Mouse (Mus musculus): ENCODE data around the gene Atrnl1. TPM values are rescaled to one million over a fixed set of nuclear protein-coding genes. Genes with fewer than 3 reads are reported as not detected.

Atrnl1 gene
- polyA plus RNA-seq, 1 experiment from 2014 or later, result 2.9 TPM

GRCm38 (mm10) chr19:57833083-57833482 lies 222.2 kb downstream of the Atrnl1 start:
- no peaks in the 10 kb centered on the region for H3K4me1 ChIP-seq (replicated peaks; ENCODE audit: control insufficient read depth, insufficient read depth, low read length)
- ATAC-seq (replicated peaks; ENCODE audit: low FRiP score), result no peak
- no peaks in the 10 kb centered on the region for H3K27me3 ChIP-seq (replicated peaks; ENCODE audit: control insufficient read depth, insufficient read depth, low read length)
- no peaks in the 10 kb centered on the region for H3K9me3 ChIP-seq (ENCODE audit: control insufficient read depth, low read length)
- no peak overlapping the region for H3K9ac ChIP-seq (ENCODE audit: low read depth, low read length)
- no peak overlapping the region for H3K4me3 ChIP-seq (ENCODE audit: low read depth, low read length)
- H3K4me2 ChIP-seq, result no peak overlapping the region
- WGBS, result 89% methylated on average over 7 of the region's 7 CpGs
- H3K27ac ChIP-seq (ENCODE audit: low read depth, low read length), result no peak overlapping the region
- no peak for DNase-seq (ENCODE audit: low spot score)
- no peaks in the 10 kb centered on the region for H3K36me3 ChIP-seq (ENCODE audit: control insufficient read depth, insufficient read depth, low read length)

- 89% methylated on average over 6 of the region's 6 CpGs for WGBS
- no peaks in the 10 kb centered on the region for H3K9me3 ChIP-seq (ENCODE audit: control insufficient read depth, low read length)
- H3K27ac ChIP-seq (ENCODE audit: low read depth, low read length), result no peak overlapping the region
- no peak overlapping the region for H3K9ac ChIP-seq (ENCODE audit: low read depth, low read length)
- DNase-seq (ENCODE audit: low spot score) (no peak), ATAC-seq (replicated peaks; ENCODE audit: low FRiP score) (no peak)
- H3K27me3 ChIP-seq (replicated peaks; ENCODE audit: control insufficient read depth, insufficient read depth, low read length), result no peaks in the 10 kb centered on the region
- no peaks in the 10 kb centered on the region for H3K36me3 ChIP-seq (ENCODE audit: control insufficient read depth, insufficient read depth, low read length)
- H3K4me2 ChIP-seq, result no peak overlapping the region
- no peak overlapping the region for H3K4me3 ChIP-seq (ENCODE audit: low read depth, low read length)
- no peaks in the 10 kb centered on the region for H3K4me1 ChIP-seq (replicated peaks; ENCODE audit: control insufficient read depth, insufficient read depth, low read length)
Observed at GRCm38 (mm10) chr19:57837882-57838281, 227.0 kb downstream of the Atrnl1 start.

- H3K27ac ChIP-seq (ENCODE audit: low read depth, low read length), result no peak overlapping the region
- H3K9me3 ChIP-seq (ENCODE audit: control insufficient read depth, low read length), result no peaks in the 10 kb centered on the region
- 90% methylated on average over 9 of the region's 9 CpGs for WGBS
- no peaks in the 10 kb centered on the region for H3K27me3 ChIP-seq (replicated peaks; ENCODE audit: control insufficient read depth, insufficient read depth, low read length)
- ATAC-seq (replicated peaks; ENCODE audit: low FRiP score), result no peak
- H3K4me3 ChIP-seq (ENCODE audit: low read depth, low read length), result no peak overlapping the region
- H3K4me2 ChIP-seq, result no peak overlapping the region
- no peak overlapping the region for H3K9ac ChIP-seq (ENCODE audit: low read depth, low read length)
- H3K4me1 ChIP-seq (replicated peaks; ENCODE audit: control insufficient read depth, insufficient read depth, low read length), result no peaks in the 10 kb centered on the region
- H3K36me3 ChIP-seq (ENCODE audit: control insufficient read depth, insufficient read depth, low read length), result no peaks in the 10 kb centered on the region
- no peak for DNase-seq (ENCODE audit: low spot score)
Observed at GRCm38 (mm10) chr19:57838546-57838945, 227.7 kb downstream of the Atrnl1 start.

GRCm38 (mm10) chr19:57849915-57850314 lies 239.1 kb downstream of the Atrnl1 start:
- Histone ChIP-seq H3K36me3 (ENCODE audit: control insufficient read depth, insufficient read depth, low read length) (no peaks in the 10 kb centered on the region), H3K4me2 (no peak overlapping the region), H3K27me3 (replicated peaks; ENCODE audit: control insufficient read depth, insufficient read depth, low read length) (no peaks in the 10 kb centered on the region), H3K27ac (ENCODE audit: low read depth, low read length) (no peak overlapping the region), H3K9me3 (ENCODE audit: control insufficient read depth, low read length) (no peaks in the 10 kb centered on the region), H3K9ac (ENCODE audit: low read depth, low read length) (no peak overlapping the region), H3K4me3 (ENCODE audit: low read depth, low read length) (no peak overlapping the region), H3K4me1 (replicated peaks; ENCODE audit: control insufficient read depth, insufficient read depth, low read length) (no peaks in the 10 kb centered on the region)
- 76% methylated on average over 7 of the region's 7 CpGs for WGBS
- no peak for DNase-seq (ENCODE audit: low spot score)
- no peak for ATAC-seq (replicated peaks; ENCODE audit: low FRiP score)

GRCm38 (mm10) chr19:57868350-57868749 lies 257.5 kb downstream of the Atrnl1 start:
- Histone ChIP-seq H3K27me3 (replicated peaks; ENCODE audit: control insufficient read depth, insufficient read depth, low read length) (no peaks in the 10 kb centered on the region), H3K9me3 (ENCODE audit: control insufficient read depth, low read length) (no peaks in the 10 kb centered on the region), H3K36me3 (ENCODE audit: control insufficient read depth, insufficient read depth, low read length) (no peaks in the 10 kb centered on the region), H3K4me3 (ENCODE audit: low read depth, low read length) (no peak overlapping the region), H3K4me2 (no peak overlapping the region), H3K4me1 (replicated peaks; ENCODE audit: control insufficient read depth, insufficient read depth, low read length) (no peaks in the 10 kb centered on the region), H3K27ac (ENCODE audit: low read depth, low read length) (no peak overlapping the region), H3K9ac (ENCODE audit: low read depth, low read length) (no peak overlapping the region)
- WGBS, result 79% methylated on average over 4 of the region's 4 CpGs
- DNase-seq (ENCODE audit: low spot score) (no peak), ATAC-seq (replicated peaks; ENCODE audit: low FRiP score) (no peak)

GRCm38 (mm10) chr19:57870871-57871270 lies 260.0 kb downstream of the Atrnl1 start:
- Histone ChIP-seq H3K4me1 (replicated peaks; ENCODE audit: control insufficient read depth, insufficient read depth, low read length) (no peaks in the 10 kb centered on the region), H3K4me3 (ENCODE audit: low read depth, low read length) (no peak overlapping the region), H3K9ac (ENCODE audit: low read depth, low read length) (no peak overlapping the region), H3K27ac (ENCODE audit: low read depth, low read length) (no peak overlapping the region), H3K9me3 (ENCODE audit: control insufficient read depth, low read length) (no peaks in the 10 kb centered on the region), H3K4me2 (no peak overlapping the region), H3K27me3 (replicated peaks; ENCODE audit: control insufficient read depth, insufficient read depth, low read length) (no peaks in the 10 kb centered on the region), H3K36me3 (ENCODE audit: control insufficient read depth, insufficient read depth, low read length) (no peaks in the 10 kb centered on the region; the same call in 1 of the 2 replicates)
- DNase-seq (ENCODE audit: low spot score), result no peak
- no peak for ATAC-seq (replicated peaks; ENCODE audit: low FRiP score)
- 75% methylated on average over 13 of the region's 13 CpGs for WGBS

GRCm38 (mm10) chr19:57876057-57876456 lies 265.2 kb downstream of the Atrnl1 start:
- H3K4me2 ChIP-seq, result no peak overlapping the region
- H3K4me1 ChIP-seq (replicated peaks; ENCODE audit: control insufficient read depth, insufficient read depth, low read length), result no peaks in the 10 kb centered on the region
- DNase-seq (ENCODE audit: low spot score), result no peak
- no peak for ATAC-seq (replicated peaks; ENCODE audit: low FRiP score)
- no peaks in the 10 kb centered on the region for H3K9me3 ChIP-seq (ENCODE audit: control insufficient read depth, low read length)
- no peak overlapping the region for H3K27ac ChIP-seq (ENCODE audit: low read depth, low read length)
- H3K4me3 ChIP-seq (ENCODE audit: low read depth, low read length), result no peak overlapping the region
- no peak overlapping the region for H3K9ac ChIP-seq (ENCODE audit: low read depth, low read length)
- H3K36me3 ChIP-seq (ENCODE audit: control insufficient read depth, insufficient read depth, low read length), result no peaks in the 10 kb centered on the region; the same call in 1 of the 2 replicates
- H3K27me3 ChIP-seq (replicated peaks; ENCODE audit: control insufficient read depth, insufficient read depth, low read length), result no peaks in the 10 kb centered on the region
- 89% methylated on average over 6 of the region's 6 CpGs for WGBS

- Histone ChIP-seq H3K4me3 (ENCODE audit: low read depth, low read length) (no peak overlapping the region), H3K27me3 (replicated peaks; ENCODE audit: control insufficient read depth, insufficient read depth, low read length) (no peaks in the 10 kb centered on the region), H3K27ac (ENCODE audit: low read depth, low read length) (no peak overlapping the region), H3K4me2 (no peak overlapping the region), H3K36me3 (ENCODE audit: control insufficient read depth, insufficient read depth, low read length) (no peaks in the 10 kb centered on the region; the same call in 1 of the 2 replicates), H3K9ac (ENCODE audit: low read depth, low read length) (no peak overlapping the region), H3K9me3 (ENCODE audit: control insufficient read depth, low read length) (no peaks in the 10 kb centered on the region), H3K4me1 (replicated peaks; ENCODE audit: control insufficient read depth, insufficient read depth, low read length) (no peaks in the 10 kb centered on the region)
- DNase-seq (ENCODE audit: low spot score), result no peak
- no peak for ATAC-seq (replicated peaks; ENCODE audit: low FRiP score)
- WGBS, result 95% methylated on average over 4 of the region's 4 CpGs
Observed at GRCm38 (mm10) chr19:57877343-57877742, 266.5 kb downstream of the Atrnl1 start.

GRCm38 (mm10) chr19:57878583-57878982 lies 267.7 kb downstream of the Atrnl1 start:
- H3K27ac ChIP-seq (ENCODE audit: low read depth, low read length), result no peak overlapping the region
- no peak overlapping the region for H3K9ac ChIP-seq (ENCODE audit: low read depth, low read length)
- 60% methylated on average over 9 of the region's 9 CpGs for WGBS
- DNase-seq (ENCODE audit: low spot score), result no peak
- no peaks in the 10 kb centered on the region for H3K27me3 ChIP-seq (replicated peaks; ENCODE audit: control insufficient read depth, insufficient read depth, low read length)
- H3K9me3 ChIP-seq (ENCODE audit: control insufficient read depth, low read length), result no peaks in the 10 kb centered on the region
- no peaks in the 10 kb centered on the region for H3K4me1 ChIP-seq (replicated peaks; ENCODE audit: control insufficient read depth, insufficient read depth, low read length)
- no peaks in the 10 kb centered on the region; the same call in 1 of the 2 replicates for H3K36me3 ChIP-seq (ENCODE audit: control insufficient read depth, insufficient read depth, low read length)
- H3K4me3 ChIP-seq (ENCODE audit: low read depth, low read length), result no peak overlapping the region
- no peak for ATAC-seq (replicated peaks; ENCODE audit: low FRiP score)
- no peak overlapping the region for H3K4me2 ChIP-seq
